Mouse (Mus musculus) brain, embryonic 14.5 days (tissue): ENCODE data around the gene Jund.

Source experiments
- CTCF ChIP-seq: fragments of 200-500 bp; IDR thresholded peaks from 2 replicates; pipeline ENCODE4 v1.5.1; 2012; ENCODE audit warnings: inconsistent platforms, mild to moderate bottlenecking, moderate library complexity, borderline replicate concordance; ENCODE audit not compliant: insufficient read depth, insufficient read length; ENCODE audit errors: extremely low read depth
- POLR2A ChIP-seq: fragments of 200-500 bp; IDR thresholded peaks from 2 replicates; pipeline ENCODE4 v1.6.1; 2012; ENCODE audit warnings: mild to moderate bottlenecking, inconsistent platforms, borderline replicate concordance; ENCODE audit not compliant: poor library complexity, insufficient read depth, insufficient read length, severe bottlenecking; ENCODE audit errors: extremely low read depth

- TF ChIP-seq CTCF, result no peak
- no peak for TF ChIP-seq POLR2A
Measured at GRCm38 (mm10) chr8:70699116-70699833, 526 bp downstream of the Jund start.
